Mouse (Mus musculus) gastrocnemius, adult 2 months (tissue): ENCODE measurements at regions not wholly inside any gene's neighbourhood (a gene's known extent, or its start where the extent isn't known, plus 50 kb on each side); places are given as distances from the start of the nearest gene placed in this dataset.
A peak's percentile ranks its signal among the peaks of the same experiment; 100 is the strongest.

Experiments
- DNase-seq: peaks from one replicate; pipeline ENCODE4 v3.0.0; 2022
- H3K27ac ChIP-seq: fragments of 200-600 bp; 2 replicates; pipeline ENCODE4 v1.8.1; 2022; ENCODE audit warnings: mild to moderate bottlenecking
- H3K4me3 ChIP-seq: fragments of 200-600 bp; 2 replicates; pipeline ENCODE4 v1.8.1; 2022; ENCODE audit warnings: mild to moderate bottlenecking, moderate library complexity
- CTCF ChIP-seq: fragments of 200-600 bp; IDR thresholded peaks from 2 replicates; pipeline ENCODE4 v1.8.1; 2022; ENCODE audit warnings: antibody characterized with exemption, mild to moderate bottlenecking, moderate library complexity
- intact Hi-C: fragments of 180-260 bp; cut with DNase I; formaldehyde crosslinking; loops from one replicate; pipeline ENCODE4 v1.15.1; 2025

- intact Hi-C loops, result no loop called here
- DNase-seq, result no peak
- no peak for TF ChIP-seq CTCF
- Histone ChIP-seq H3K4me3 (no peak overlapping the region), H3K27ac (no peak overlapping the region)
These were observed 62.7 kb upstream of the Bach2 start for GRCm38 (mm10) chr4:32175853-32176448.

- Histone ChIP-seq H3K27ac (no peak overlapping the region), H3K4me3 (no peak overlapping the region)
- TF ChIP-seq CTCF, result no peak
- DNase-seq, result no peak
- intact Hi-C loops, result no loop called here
These were observed 62.0 kb upstream of the Bach2 start for GRCm38 (mm10) chr4:32176449-32177135.

- intact Hi-C loops, result no loop called here
- DNase-seq, result no peak
- H3K4me3 ChIP-seq, result no peak overlapping the region
- no peak overlapping the region for H3K27ac ChIP-seq
- TF ChIP-seq CTCF, result no peak
These were observed 60.5 kb upstream of the Bach2 start for GRCm38 (mm10) chr4:32177933-32178639.

- DNase-seq, result peak; percentile 49
- Histone ChIP-seq H3K4me3 (peak overlapping the region; percentile 64), H3K27ac (peak overlapping the region; percentile 66)
- no peak for TF ChIP-seq CTCF
- intact Hi-C loops, result no loop called here
These were observed 58.8 kb upstream of the Bach2 start for GRCm38 (mm10) chr4:32179707-32180241.

- TF ChIP-seq CTCF, result no peak
- intact Hi-C loops, result no loop called here
- no peak for DNase-seq
- no peak overlapping the region for H3K27ac ChIP-seq
- no peak overlapping the region for H3K4me3 ChIP-seq
These were observed 54.8 kb upstream of the Bach2 start for GRCm38 (mm10) chr4:32183791-32184190.

- intact Hi-C loops, result no loop called here
- DNase-seq, result no peak
- Histone ChIP-seq H3K4me3 (no peak overlapping the region), H3K27ac (no peak overlapping the region)
- no peak for TF ChIP-seq CTCF
These were observed 52.6 kb upstream of the Bach2 start for GRCm38 (mm10) chr4:32185986-32186385.

- intact Hi-C loops, result no loop called here
- Histone ChIP-seq H3K4me3 (no peak overlapping the region), H3K27ac (no peak overlapping the region)
- no peak for TF ChIP-seq CTCF
- DNase-seq, result no peak
These were observed 51.5 kb upstream of the Bach2 start for GRCm38 (mm10) chr4:32187154-32187553.

GRCm38 (mm10) chr4:32188076-32188475, 50.5 kb upstream of the Bach2 start:
- DNase-seq, result no peak
- Histone ChIP-seq H3K4me3 (no peak overlapping the region), H3K27ac (no peak overlapping the region)
- intact Hi-C loops, result no loop called here
- no peak for TF ChIP-seq CTCF

- no peak for DNase-seq
- no peak overlapping the region for H3K27ac ChIP-seq
- TF ChIP-seq CTCF, result no peak
- no peak overlapping the region for H3K4me3 ChIP-seq
- intact Hi-C loops, result no loop called here
These were observed 49.7 kb upstream of the Bach2 start for GRCm38 (mm10) chr4:32188752-32189415.
